Mouse (Mus musculus): ENCODE results near the gene Arl8b.
"Not testable (repeated sequence)": the region's sequence is repeated elsewhere in the genome, so short reads cannot be mapped to it uniquely, and the experiment has no call there.

Gene Arl8b

DNA sequence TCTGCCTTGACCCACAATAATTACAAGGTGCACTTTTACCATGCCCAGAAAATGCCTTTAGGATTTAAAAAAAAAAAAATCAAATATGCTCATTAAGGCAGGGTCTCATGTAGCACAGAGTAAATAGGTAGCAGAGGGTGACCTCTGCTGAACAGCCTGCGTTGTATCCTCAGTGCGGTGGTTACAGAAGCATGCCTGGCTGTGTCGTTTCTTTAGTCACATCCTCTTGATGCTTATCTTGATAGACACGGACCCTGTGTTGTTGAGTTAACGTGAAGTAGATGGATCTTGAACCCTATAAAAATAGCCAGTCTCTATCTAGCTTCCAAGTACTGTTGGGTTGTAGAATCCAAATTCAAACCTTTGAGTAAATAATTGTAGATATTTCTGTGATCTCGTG is 50.1 kb downstream of the Arl8b start:
- in situ Hi-C loops (cut with MboI, MseI), result loop anchor here in 1 of 2 experiments (5.0 kb wide), 1 partner anchor 286 kb away; no protein-coding TSS in a partner anchor

GRCm38 (mm10) chr6:108833963-108834697 is 51.2 kb downstream of the Arl8b start:
- in situ Hi-C loops (cut with MboI, MseI), result loop anchor here in 1 of 2 experiments (5.0 kb wide), 1 partner anchor 287 kb away; no protein-coding TSS in a partner anchor

DNA sequence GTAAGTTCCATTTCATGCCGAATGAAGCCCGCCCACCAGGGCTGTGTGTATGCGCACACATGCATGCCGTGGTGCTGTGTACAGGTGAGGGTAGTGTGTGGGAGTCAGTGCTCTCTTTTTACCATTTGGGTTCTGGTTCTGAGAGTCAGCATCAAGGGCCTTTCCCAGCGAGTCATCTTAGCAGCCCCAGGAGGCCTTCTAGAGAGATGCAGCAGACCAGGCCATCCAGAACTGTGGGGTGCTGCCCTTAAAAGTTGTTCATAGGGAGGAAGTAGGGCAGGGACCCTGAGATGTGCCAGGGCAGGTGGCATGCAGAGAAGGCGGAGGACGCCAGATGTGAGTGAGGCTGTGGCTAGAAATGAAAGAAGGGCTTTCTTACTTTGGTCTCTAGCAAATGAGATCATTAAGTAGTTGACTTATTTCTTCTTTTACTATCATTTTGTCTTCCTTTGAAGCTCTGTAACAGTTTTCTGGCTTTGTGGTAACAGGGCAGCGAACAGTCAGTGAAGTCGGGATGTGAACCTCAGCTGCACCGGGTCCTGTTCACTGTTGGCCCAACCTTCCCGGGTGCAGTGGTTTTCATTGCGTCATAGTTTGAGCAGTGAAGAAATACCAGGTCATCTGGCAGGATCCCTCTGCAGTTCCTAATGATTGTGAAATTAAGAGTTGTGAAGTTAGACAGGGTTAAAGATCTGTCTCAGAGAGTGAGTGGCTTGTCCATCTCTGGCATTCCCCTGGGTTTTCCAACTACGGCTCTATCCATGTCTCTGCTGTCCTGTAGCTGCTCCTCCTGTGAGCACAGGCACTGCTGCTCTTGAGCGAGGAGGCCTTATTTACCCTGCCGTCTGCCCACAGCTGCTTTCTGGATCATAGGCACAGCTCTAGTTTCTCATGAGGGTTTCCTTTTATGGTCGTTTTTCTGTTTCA is 53.1 kb downstream of the Arl8b start:
- in situ Hi-C loops (cut with MboI, MseI), result no loop called here

DNA sequence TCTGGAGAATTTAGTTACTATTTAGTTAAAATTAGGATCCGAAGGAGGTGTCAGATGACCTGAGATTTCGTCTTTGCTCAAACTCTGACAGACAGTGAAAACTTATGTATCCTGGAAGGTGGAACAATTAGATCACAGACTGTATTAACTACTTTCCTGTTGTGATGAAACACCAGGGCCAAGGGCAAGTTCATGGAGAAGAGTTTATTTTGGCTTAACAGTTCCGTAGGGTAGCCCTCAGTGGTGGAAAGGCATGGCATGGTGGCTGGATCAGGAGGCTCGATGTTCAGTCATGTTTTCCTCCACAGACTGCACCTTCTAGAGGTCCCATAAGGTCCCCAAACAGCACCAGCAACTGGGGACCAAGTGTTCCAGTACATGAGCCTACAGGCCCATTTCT is 54.2 kb downstream of the Arl8b start:
- in situ Hi-C loops (cut with MboI, MseI), result no loop called here

GRCm38 (mm10) chr6:108837958-108838357 is 55.1 kb downstream of the Arl8b start:
- in situ Hi-C loops (cut with MboI, MseI), result no loop called here

DNA sequence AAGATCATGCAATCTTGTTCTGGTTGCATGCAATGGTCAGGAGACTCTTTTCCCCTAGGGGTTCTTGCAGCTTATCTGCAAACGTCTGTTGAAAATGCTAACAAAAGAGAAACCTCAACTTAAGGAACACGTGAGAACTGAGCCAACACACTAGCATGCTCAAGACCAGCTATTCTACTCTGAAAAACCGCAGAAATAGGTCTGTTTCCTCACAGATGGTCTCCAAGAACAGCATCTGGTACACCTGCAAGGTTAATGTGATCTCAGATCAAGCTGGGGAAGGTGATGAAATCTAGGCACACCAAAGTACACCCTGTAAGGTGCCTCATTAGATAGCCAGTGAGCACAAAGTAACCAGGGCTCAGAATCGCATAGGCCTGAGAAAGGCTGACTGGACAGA is 56.5 kb downstream of the Arl8b start:
- in situ Hi-C loops (cut with MboI, MseI), result no loop called here

DNA sequence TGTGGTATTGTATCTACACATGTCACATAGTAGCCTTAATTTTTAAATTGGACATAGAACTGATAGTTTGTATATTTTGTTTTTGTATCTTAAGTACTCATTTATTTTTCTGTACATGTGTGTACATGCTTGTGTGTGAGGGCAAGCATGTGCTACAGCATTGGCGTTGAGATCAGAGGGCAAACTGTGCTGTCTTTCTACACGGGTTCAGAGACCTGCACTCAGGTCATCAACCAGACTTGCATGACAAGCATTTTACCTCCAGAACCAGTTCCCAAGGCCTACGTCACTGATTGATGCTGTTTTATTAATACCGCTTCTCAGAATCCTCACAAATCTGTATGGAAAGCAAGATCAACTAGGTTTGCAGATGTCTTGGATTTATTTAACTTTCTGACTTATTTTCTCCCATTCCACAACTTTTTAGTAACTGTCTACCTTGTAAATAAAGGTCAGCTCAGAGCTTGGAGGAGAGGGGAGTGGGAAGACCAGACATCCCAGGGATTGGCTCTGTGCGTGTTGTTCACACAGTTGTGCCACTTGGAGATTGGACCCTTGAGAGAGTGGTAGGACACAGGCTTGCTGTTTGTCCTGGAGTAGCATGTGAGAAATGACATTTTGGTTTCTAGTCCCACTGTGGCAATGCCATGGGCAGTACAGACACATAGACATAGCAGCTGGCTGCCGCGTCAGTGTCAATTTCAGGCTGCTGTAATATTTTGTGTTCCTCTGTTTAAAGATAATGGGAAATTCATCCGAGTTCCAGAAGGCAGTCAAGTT is 58.2 kb downstream of the Arl8b start:
- in situ Hi-C loops (cut with MboI, MseI), result no loop called here

DNA sequence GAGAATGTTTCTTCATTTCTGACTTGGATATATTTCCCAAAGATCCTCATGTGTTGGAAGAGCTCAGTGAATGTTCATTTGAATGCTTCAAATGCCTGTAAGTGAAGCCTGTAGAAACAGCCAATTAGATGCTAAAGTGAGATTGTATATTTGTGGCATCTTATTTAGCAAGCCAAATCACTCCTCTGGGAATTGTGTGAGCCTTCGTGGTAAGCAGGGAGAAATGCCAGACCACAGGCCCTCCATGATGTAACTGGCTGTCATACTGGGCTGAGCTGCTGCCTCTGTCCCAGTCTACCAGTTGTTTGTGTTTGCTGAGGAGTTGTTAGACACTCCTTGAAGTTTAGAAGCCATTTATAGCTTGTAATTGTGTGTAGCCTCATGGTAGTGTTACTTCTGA is 60.8 kb downstream of the Arl8b start:
- in situ Hi-C loops (cut with MboI, MseI), result no loop called here

- in situ Hi-C loops (cut with MboI, MseI), result no loop called here
Observed at GRCm38 (mm10) chr6:108844093-108844492, 61.2 kb downstream of the Arl8b start.

DNA sequence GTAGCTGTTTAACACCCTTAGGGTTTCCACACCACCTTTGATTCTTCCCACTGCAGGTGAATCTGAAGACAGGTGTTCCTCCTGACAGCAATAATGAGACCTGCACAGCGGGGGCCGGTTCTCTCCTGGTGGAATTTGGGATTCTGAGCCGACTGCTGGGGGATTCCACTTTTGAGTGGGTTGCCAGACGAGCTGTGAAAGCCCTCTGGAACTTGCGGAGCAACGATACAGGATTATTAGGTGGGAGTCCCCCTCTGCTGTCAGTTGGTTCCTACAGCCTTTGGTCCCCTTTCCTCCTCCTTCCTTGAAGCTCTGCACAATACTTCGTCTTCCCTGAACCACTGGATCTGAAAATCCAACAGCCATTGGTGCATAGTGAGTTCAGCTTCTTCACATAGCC is 61.9 kb downstream of the Arl8b start:
- in situ Hi-C loops (cut with MboI, MseI), result no loop called here

- in situ Hi-C loops (cut with MboI, MseI), result no loop called here
Observed at GRCm38 (mm10) chr6:108852088-108852670, 69.3 kb downstream of the Arl8b start.

- in situ Hi-C loops (cut with MboI, MseI), result no loop called here
Observed at GRCm38 (mm10) chr6:108852986-108853385, 70.1 kb downstream of the Arl8b start.

DNA sequence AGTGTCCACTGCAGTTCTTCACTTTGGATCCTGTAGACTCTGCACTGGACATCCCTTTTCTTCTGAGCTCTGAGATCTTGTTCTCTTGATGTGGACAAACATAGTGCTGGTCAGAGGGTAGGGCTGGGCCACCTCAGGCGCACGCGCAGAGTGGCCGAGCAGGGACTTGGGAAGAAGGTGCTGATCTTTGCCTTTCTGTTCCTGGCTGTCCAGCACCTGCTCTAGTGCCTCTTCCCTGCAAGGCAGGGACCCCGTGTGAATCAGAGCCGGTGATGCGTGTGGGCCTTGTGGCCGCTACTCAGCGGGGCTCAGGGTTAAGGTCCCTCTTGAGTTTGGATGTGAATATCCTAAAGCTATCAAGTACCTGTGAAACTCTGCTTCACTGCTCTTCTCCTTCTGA is 75.7 kb downstream of the Arl8b start:
- in situ Hi-C loops (cut with MboI, MseI), result no loop called here

DNA sequence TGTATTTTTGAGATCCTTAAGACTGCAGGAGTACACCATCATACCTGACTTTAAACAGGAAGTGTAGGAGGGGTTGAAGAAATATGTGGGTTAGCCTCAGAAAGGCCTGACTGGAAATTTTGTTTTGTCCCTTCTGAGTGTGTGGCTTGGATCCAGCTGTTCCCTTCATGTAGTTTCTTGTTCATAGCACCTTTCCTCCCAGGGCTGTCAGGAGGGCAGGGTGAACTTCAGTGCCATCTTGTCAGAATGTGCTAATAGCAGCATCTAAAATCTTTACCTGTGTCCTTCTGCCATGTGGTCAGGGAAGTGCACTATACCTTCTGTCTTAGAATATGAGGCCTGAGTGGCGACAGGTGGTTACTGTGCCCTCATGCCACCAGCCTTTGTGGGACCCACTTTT is 78.3 kb downstream of the Arl8b start:
- in situ Hi-C loops (cut with MboI, MseI), result loop anchor here in 1 of 2 experiments (5.0 kb wide), 1 partner anchor 44 kb away; no protein-coding TSS in a partner anchor

DNA sequence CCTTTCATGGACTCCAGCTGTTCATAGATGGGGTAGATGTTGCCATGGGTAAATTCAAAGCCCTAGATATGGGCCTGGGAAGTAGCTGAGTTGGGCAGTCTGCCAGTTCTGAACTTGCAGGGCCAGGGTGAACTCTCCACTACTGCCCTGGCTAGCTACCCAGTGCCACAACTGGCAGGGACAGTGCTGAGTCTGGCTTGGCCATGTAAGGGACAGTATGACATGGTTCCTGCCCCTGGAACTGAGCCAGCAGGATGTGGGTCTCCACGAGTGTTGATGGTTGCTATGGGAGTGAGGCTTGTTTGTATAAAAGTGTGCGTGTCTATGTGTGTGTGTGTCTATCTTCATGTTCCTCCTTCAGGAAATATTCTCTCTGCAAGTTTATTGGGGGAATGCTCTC is 79.6 kb downstream of the Arl8b start:
- in situ Hi-C loops (cut with MboI, MseI), result loop anchor here in 1 of 2 experiments (5.0 kb wide), 1 partner anchor 45 kb away; no protein-coding TSS in a partner anchor

GRCm38 (mm10) chr6:108866317-108866716 is 83.4 kb downstream of the Arl8b start:
- in situ Hi-C loops (cut with MboI, MseI), result no loop called here

- in situ Hi-C loops (cut with MboI, MseI), result not testable (repeated sequence)
Observed at GRCm38 (mm10) chr6:108869031-108869430, 86.1 kb downstream of the Arl8b start.

DNA sequence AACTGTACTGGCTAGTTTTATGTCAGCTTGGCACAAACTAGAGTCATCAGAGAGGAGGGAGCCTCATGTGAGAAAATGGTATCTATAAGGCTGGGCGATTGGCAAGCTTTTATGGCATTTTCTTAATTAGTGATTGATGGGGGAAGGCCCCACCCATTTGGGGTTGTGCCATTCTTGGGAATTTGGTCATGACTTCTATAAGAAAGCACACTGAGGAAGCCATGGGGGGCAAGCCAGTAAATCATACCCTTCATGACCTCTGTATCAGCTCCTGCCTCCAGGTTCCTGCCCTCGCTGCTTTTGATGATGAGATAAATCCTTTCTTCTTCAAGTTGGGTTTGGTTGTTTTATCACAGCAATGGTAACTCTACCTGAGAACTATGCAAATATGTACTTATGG is 87.5 kb downstream of the Arl8b start:
- in situ Hi-C loops (cut with MboI, MseI), result no loop called here

- in situ Hi-C loops (cut with MboI, MseI), result no loop called here
Observed at GRCm38 (mm10) chr6:108871251-108871650, 88.4 kb downstream of the Arl8b start.

All from T-helper 17 cell (primary cell).